Mouse (Mus musculus) kidney, postnatal 36 days (tissue): ENCODE results near the gene Col24a1.
A peak's percentile ranks its signal among the peaks of the same experiment; 100 is the strongest.

ENCODE experiments used
- DNase-seq, 2 experiments: peaks; one replicate each; pipeline ENCODE4 v3.0.0; 2021 to 2022; ENCODE audit warnings: mixed read lengths in 2 of 2

The Col24a1 gene

GRCm38 (mm10) chr3:145463731-145464130 lies 171.5 kb downstream of the Col24a1 start:
- DNase-seq, result no peak

DNA sequence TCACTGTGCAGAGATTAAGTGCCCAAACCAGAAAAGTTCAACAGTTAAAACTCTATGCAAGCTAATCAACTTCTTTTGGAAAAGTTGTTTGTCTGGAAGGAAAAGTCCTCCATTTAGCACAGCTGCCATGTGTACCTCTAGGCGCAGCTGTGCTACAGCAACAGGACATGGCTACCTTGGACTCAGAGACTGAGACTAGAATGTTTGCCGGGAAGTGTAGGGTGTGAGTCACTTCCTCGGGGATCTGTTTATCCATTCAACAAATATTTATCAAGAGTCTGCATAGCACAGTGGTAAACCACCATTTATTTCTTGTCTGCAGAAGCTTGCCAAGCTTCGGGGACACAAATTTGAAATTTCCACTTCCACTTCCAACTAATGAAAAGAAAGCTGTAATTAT lies 178.8 kb downstream of the Col24a1 start:
- no peak for DNase-seq

GRCm38 (mm10) chr3:145474163-145474562 lies 181.9 kb downstream of the Col24a1 start:
- DNase-seq, result no peak

DNA sequence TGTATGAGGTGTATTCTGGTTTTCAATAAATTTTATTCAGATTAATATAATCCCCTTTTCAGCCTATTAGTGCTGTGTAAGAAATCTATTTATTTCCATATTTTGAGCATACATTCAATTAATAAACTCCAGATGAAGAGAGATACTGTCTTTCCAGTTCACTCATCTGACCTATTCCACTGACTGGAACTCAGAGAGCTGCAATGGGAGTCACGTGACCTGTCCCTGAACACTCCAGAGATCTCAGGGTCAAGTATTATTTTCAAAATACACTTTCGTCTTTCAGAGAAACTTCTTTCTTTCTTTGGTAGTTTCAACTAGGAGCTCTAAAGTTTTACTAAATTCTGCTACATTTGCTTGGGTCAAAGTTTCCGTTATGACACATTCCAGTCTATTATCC lies 184.4 kb downstream of the Col24a1 start:
- no peak for DNase-seq

DNA sequence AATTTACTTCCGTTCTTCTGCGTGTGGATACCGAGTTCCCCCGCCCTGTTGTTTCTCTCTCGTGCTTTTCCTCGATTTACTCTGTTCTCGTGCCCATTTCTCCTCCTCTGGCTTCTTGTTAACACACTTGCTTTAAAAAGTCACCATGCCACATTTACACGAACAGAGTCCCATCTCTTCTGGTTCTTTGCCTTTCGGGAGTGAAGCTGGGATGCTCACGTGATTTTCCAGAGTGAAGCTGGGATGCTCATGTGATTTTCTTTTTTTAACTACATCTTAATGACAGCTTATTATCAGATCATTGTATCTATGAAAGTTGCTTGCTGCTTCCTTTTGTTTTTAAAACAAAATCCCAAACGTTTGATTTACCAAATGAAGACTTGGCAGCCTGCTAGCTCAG lies 184.8 kb downstream of the Col24a1 start:
- DNase-seq, result no peak

GRCm38 (mm10) chr3:145478446-145478845 lies 186.2 kb downstream of the Col24a1 start:
- DNase-seq, result peak in 1 of 2 experiments; percentile 20

DNA sequence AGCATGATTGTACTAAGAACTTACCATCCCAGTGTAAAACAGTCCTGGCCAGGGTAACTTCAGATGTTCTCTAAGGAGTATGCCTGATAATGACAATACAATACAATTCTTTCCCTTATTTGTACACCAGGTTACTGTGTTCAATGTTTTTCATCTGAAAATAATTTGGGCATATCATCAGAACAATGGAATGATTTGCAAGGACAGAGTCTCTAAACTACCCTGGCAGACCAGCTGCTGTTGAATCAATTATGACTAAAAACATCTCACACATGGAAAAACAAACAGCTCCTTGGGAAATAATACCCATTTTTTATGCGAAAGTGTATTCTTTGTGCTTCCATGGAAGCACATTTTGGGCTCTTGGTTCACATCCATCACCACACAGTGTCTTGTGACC lies 198.0 kb downstream of the Col24a1 start:
- no peak for DNase-seq

DNA sequence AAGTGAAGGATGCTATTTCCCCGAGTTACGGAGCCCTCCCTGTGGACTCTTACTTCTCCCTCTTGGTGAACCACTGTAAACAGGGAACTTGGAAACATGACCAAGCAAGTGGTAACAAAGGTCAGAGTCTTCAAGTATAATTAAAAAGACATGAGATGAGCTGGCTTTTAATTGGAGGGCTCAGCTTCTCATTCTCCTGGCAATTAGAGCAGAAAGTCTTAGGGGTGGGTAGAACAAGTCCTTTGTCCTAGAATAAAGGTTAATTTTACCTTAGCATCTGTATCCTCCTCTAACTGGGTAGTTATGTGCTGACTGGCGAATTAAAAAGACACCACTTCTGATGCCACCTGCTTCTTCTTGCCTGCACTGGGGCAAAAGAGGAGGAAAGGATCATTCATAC lies 199.1 kb downstream of the Col24a1 start:
- peak; percentile 20 to 63 for DNase-seq

- DNase-seq, result no peak
Measured at GRCm38 (mm10) chr3:145498127-145498526, 205.9 kb downstream of the Col24a1 start.

DNA sequence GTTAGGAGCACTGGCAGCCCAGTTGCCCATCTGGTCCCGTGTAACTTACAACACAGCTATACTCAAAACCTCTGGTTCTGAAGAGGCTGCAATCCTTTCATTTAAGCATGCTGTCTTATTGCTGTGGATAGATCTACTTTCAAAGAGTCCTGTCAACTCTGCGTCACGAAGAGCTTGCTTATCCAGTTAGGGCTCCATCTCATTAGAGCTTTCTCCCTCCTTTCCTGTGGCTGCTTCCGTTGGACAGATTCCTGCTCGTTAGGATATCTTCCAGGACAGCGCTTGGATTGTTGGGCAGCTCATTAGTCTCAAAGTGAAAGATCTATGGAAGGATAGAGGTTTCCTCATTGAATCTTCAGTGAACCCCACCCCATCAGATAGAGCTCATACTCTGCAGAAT lies 206.6 kb downstream of the Col24a1 start:
- no peak for DNase-seq

GRCm38 (mm10) chr3:145504830-145505229 lies 212.6 kb downstream of the Col24a1 start:
- DNase-seq, result no peak

DNA sequence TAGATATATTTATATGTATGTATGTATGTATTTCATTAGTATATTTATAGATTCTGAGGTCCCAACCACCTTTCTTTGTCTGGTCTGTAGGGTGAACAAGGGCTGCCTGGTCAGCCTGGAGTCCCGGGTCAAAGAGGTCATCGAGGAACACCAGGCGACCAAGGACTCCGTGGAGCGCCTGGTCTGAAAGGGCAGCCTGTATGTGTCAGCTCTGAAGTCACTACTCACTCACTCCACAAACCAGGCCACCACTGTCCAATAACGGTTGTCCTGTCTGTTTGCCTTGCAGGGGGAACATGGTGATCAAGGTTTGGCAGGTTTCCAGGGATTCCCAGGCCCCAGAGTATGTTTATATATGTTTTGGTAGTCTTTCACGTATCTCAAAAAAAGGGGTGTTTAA lies 216.3 kb downstream of the Col24a1 start:
- no peak for DNase-seq

DNA sequence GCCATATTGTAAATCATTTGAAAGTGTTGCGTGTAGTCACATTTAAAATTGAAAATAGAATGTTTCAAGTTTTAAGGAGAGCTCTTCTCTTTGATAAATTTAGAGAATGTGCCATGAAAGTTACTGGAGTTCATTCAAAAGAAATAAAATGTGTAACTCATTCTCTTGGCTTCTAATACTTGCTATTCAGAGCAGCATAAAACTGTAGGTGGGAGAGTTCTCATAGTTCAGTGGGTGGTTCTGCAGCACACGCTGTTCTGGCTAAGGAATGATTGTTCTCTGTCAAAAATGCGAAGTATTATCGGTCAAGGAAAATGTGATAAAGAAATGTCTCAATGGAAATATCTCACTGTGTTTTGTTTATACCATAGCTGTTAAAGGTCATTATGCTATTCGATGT lies 221.9 kb downstream of the Col24a1 start:
- no peak for DNase-seq

DNA sequence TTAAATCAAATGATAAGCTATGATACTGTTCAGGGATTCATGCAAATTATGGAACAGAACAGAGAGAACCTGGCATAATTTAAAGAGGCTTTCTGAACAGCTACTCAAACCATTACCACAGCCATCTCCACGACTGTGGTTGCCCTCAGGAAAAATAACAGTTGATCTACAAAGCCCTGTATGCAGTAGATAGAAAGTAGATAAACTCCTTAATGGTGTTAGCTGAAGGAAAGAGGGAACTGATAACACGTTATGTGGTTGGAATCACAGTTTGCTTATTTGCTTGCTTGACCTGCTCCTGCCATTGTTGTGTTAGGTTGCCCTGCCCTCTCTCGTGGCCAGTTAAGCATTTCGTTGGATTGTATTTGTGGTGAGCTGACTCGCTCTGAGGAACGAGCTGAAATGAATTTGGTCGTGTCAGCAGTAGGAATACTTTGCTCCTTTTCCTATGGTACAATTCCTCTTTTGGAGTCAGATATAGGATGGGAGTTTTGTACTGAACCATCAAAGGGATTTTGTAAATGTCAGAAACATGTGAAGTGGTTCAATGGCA lies 229.3 kb downstream of the Col24a1 start:
- DNase-seq, result no peak

- DNase-seq, result no peak
Measured at GRCm38 (mm10) chr3:145522311-145522710, 230.0 kb downstream of the Col24a1 start.

DNA sequence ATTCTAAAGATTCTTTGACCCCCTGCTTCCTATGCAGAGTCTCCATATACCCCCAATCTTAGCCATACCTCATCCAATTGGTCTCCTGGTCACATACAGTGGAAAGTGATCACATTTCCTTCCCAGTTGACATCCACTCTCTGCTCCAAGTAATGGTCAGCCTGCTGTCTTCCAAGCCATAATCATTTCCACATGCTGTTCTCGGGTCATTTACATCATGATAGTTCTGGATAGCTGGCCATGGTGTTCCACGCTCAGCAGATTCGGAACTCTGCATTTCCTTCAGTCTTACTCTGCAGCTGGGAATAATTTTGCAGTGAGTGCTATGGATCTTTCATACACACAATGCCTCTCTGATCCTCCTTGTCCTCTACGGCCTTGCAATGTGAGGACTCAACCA lies 233.0 kb downstream of the Col24a1 start:
- no peak for DNase-seq

DNA sequence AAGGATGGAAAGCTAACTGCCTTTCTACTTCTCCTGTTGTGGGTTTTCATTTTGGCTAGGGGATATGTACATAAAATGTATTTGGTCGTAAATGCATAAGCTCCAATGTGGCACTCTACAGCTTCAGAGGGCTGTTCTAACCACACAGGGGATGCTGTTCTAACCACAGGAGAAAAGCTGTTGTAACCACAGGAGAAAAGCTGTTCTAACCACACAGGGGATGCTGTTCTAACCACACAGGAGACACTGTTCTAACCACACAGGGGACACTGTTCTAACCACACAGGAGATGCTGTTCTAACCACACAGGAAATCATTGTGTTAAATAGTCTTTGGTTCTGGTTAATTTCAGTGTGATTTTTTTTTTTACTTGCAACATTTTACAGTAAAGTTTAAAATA lies 245.6 kb downstream of the Col24a1 start:
- no peak for DNase-seq

- DNase-seq, result no peak
Measured at GRCm38 (mm10) chr3:145548441-145549415, 256.5 kb downstream of the Col24a1 start.

GRCm38 (mm10) chr3:145550216-145550615 lies 257.9 kb downstream of the Col24a1 start:
- DNase-seq, result no peak

GRCm38 (mm10) chr3:145554388-145554787 lies 262.1 kb downstream of the Col24a1 start:
- DNase-seq, result no peak

DNA sequence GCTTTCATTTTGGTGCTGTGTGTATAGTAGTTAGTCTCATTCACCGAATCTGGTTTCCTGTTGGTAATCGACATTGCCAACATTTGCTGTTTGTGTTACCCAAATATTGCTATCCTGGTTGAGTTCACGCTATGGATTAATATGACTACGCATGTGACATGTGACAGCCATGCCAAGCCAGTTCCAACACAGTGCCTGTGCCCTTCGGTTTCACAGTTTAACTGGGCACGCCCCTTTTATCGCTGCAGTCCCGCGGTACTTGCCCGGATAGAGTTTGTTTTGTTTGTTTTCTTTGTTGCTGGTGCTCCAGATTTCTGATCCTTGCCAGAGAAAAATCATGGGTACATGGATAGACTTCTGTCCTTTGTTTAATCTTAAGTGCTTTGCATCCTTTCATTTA lies 263.9 kb downstream of the Col24a1 start:
- no peak for DNase-seq

DNA sequence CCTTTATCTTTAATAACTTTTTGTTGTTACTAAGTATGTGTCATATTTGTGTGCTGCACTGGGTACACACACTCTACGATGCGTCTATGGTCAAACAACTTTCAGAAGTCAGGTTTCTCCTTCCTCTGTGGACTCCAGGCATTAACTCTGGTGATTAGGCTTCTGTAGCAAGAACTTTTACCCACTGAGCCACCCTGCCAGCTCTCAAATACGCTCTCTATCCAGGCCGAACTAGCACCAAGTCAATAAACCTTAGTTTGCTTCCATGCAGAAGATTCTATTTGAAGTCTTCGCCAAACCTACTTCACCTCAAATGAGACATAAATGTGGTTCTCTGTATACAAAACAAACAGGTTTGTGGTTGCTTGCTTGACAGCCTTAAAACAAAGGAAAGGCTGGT lies 267.4 kb downstream of the Col24a1 start:
- DNase-seq, result no peak

GRCm38 (mm10) chr3:145560117-145560516 lies 267.8 kb downstream of the Col24a1 start:
- no peak for DNase-seq

GRCm38 (mm10) chr3:145574468-145574867 lies 282.2 kb downstream of the Col24a1 start:
- DNase-seq, result no peak
